Mouse (Mus musculus) CH12.LX (cell line): ENCODE data around the gene Cbr2. TPM values are rescaled to one million over a fixed set of nuclear protein-coding genes. Genes with fewer than 3 reads are reported as not detected.

ENCODE experiments used
- DNase-seq: peaks from one replicate; pipeline ENCODE4 v3.0.0-alpha.2; 2013; ENCODE audit errors: extremely low read depth
- H3K27ac ChIP-seq: 2 replicates; pipeline ENCODE4 v1.5.1; 2012; ENCODE audit warnings: low read depth, mild to moderate bottlenecking, control low read depth, moderate library complexity; ENCODE audit not compliant: insufficient read depth
- H3K27me3 ChIP-seq: replicated peaks from 2 replicates; pipeline ENCODE3; 2012; ENCODE audit warnings: inconsistent platforms
- H3K36me3 ChIP-seq, 2 experiments: replicated peaks in 1 of 2; 2 replicates each; pipeline versions ENCODE3 to v1.6.1; 2012; ENCODE audit warnings: inconsistent platforms in 1 of 2, low read length in 1 of 2, mild to moderate bottlenecking in 1 of 2, mixed read lengths in 1 of 2, moderate library complexity in 1 of 2; ENCODE audit not compliant: control insufficient read depth in 1 of 2, insufficient read depth in 1 of 2
- H3K4me1 ChIP-seq, 2 experiments: 2 replicates each; pipeline ENCODE4 v1.6.1; 2012; ENCODE audit warnings: inconsistent platforms in 1 of 2, moderate library complexity in 1 of 2; ENCODE audit not compliant: insufficient read depth in 2 of 2, control insufficient read depth in 1 of 2
- H3K4me2 ChIP-seq: 2 replicates; pipeline ENCODE4 v1.6.1; 2012; ENCODE audit warnings: low read depth, mild to moderate bottlenecking, control low read depth; ENCODE audit not compliant: poor library complexity, insufficient read depth, severe bottlenecking
- H3K4me3 ChIP-seq, 3 experiments: fragments of 150-350 bp in 1 of 3; sonication (generic) in 1 of 3; replicated peaks in 1 of 3; 2 replicates each; pipeline versions ENCODE3 to v1.5.1; 2011 to 2012; ENCODE audit warnings: low read depth in 2 of 3, low read length in 2 of 3, mild to moderate bottlenecking in 2 of 3, moderate library complexity in 2 of 3, control low read depth in 1 of 3, improper control_type of control experiment in 1 of 3, inconsistent platforms in 1 of 3, mixed read lengths in 1 of 3; ENCODE audit not compliant: poor library complexity in 1 of 3
- H3K79me2 ChIP-seq: replicated peaks from 2 replicates; pipeline ENCODE4 v1.6.1; 2012; ENCODE audit warnings: mild to moderate bottlenecking, moderate library complexity; ENCODE audit not compliant: control insufficient read depth, poor library complexity, insufficient read depth, severe bottlenecking; ENCODE audit errors: extremely low read depth
- H3K9ac ChIP-seq: 2 replicates; pipeline ENCODE4 v1.6.1; 2012; ENCODE audit warnings: low read depth, mild to moderate bottlenecking, control low read depth, moderate library complexity; ENCODE audit not compliant: insufficient read depth
- H3K9me3 ChIP-seq: replicated peaks from 2 replicates; pipeline ENCODE3; 2012; ENCODE audit warnings: low read length, inconsistent platforms, mixed read lengths
- CHD1 ChIP-seq: IDR thresholded peaks from 2 replicates; pipeline ENCODE4 v1.6.1; 2012; ENCODE audit warnings: low read depth, low read length, improper control_type of control experiment, inconsistent platforms
- CHD2 ChIP-seq: IDR thresholded peaks from 2 replicates; pipeline ENCODE4 v1.6.1; 2011; ENCODE audit warnings: low read length, improper control_type of control experiment
- CTCF ChIP-seq, 2 experiments: IDR thresholded peaks in 1 of 2; conservative IDR thresholded peaks in 1 of 2; 2 replicates each; pipeline ENCODE4 v1.5.1; 2011 to 2012; ENCODE audit warnings: low read depth in 2 of 2, low read length in 2 of 2, improper control_type of control experiment in 1 of 2, inconsistent platforms in 1 of 2, mild to moderate bottlenecking in 1 of 2, moderate library complexity in 1 of 2
- E2F4 ChIP-seq: IDR thresholded peaks from 2 replicates; pipeline ENCODE4 v1.6.1; 2011; ENCODE audit warnings: low read depth, low read length, improper control_type of control experiment; ENCODE audit not compliant: insufficient replicate concordance
- ELF1 ChIP-seq: IDR thresholded peaks from 2 replicates; pipeline ENCODE4 v1.6.1; 2014; ENCODE audit warnings: low read depth, mild to moderate bottlenecking, inconsistent platforms, low read length, improper control_type of control experiment
- EP300 ChIP-seq: IDR thresholded peaks from 2 replicates; pipeline ENCODE4 v1.6.1; 2011; ENCODE audit warnings: low read length, improper control_type of control experiment
- ETS1 ChIP-seq: conservative IDR thresholded peaks from 2 replicates; pipeline ENCODE4 v1.6.1; 2012; ENCODE audit warnings: low read depth, mild to moderate bottlenecking, inconsistent platforms, low read length, improper control_type of control experiment, moderate library complexity
- GABPA ChIP-seq: IDR thresholded peaks from 2 replicates; pipeline ENCODE4 v1.6.1; 2012; ENCODE audit warnings: low read depth, low read length, improper control_type of control experiment, inconsistent platforms; ENCODE audit not compliant: insufficient replicate concordance
- HCFC1 ChIP-seq: IDR thresholded peaks from 2 replicates; pipeline ENCODE4 v1.6.1; 2012; ENCODE audit warnings: low read depth, mild to moderate bottlenecking, inconsistent platforms, low read length, improper control_type of control experiment
- IRF4 ChIP-seq: IDR thresholded peaks from 2 replicates; pipeline ENCODE4 v1.6.1; 2014; ENCODE audit warnings: low read depth, mild to moderate bottlenecking, inconsistent platforms, low read length, improper control_type of control experiment
- JUN ChIP-seq: IDR thresholded peaks from 2 replicates; pipeline ENCODE4 v1.6.1; 2011; ENCODE audit warnings: low read depth, mild to moderate bottlenecking, low read length, improper control_type of control experiment, moderate library complexity; ENCODE audit not compliant: insufficient read depth
- JUND ChIP-seq: conservative IDR thresholded peaks from 2 replicates; pipeline ENCODE4 v1.6.1; 2011; ENCODE audit warnings: low read depth, low read length, improper control_type of control experiment
- KAT2A ChIP-seq: IDR thresholded peaks from 2 replicates; pipeline ENCODE4 v1.6.1; 2012; ENCODE audit warnings: low read length, improper control_type of control experiment, inconsistent platforms; ENCODE audit not compliant: insufficient replicate concordance
- MAFK ChIP-seq: IDR thresholded peaks from 2 replicates; pipeline ENCODE4 v1.6.1; 2011; ENCODE audit warnings: low read length, improper control_type of control experiment; ENCODE audit not compliant: insufficient replicate concordance
- MAX ChIP-seq: IDR thresholded peaks from 2 replicates; pipeline ENCODE4 v1.6.1; 2011; ENCODE audit warnings: low read length, improper control_type of control experiment
- MXI1 ChIP-seq: IDR thresholded peaks from 2 replicates; pipeline ENCODE4 v1.6.1; 2011; ENCODE audit warnings: mild to moderate bottlenecking, low read depth, low read length, improper control_type of control experiment
- MYC ChIP-seq: IDR thresholded peaks from 2 replicates; pipeline ENCODE4 v1.6.1; 2011; ENCODE audit warnings: low read depth, mild to moderate bottlenecking, improper control_type of control experiment, low read length
- NRF1 ChIP-seq: IDR thresholded peaks from 2 replicates; pipeline ENCODE4 v1.6.1; 2014; ENCODE audit warnings: low read depth, mild to moderate bottlenecking, inconsistent platforms, low read length, improper control_type of control experiment, moderate library complexity
- PAX5 ChIP-seq: IDR thresholded peaks from 2 replicates; pipeline ENCODE4 v1.6.1; 2012; ENCODE audit warnings: low read length, inconsistent platforms, mixed read lengths
- POLR2A ChIP-seq: IDR thresholded peaks from 2 replicates; pipeline ENCODE4 v1.6.1; 2011; ENCODE audit warnings: low read depth, mild to moderate bottlenecking, improper control_type of control experiment, low read length
- RCOR1 ChIP-seq: conservative IDR thresholded peaks from 2 replicates; pipeline ENCODE4 v1.6.1; 2012; ENCODE audit warnings: low read depth, mild to moderate bottlenecking, inconsistent platforms, low read length, improper control_type of control experiment
- SIN3A ChIP-seq: IDR thresholded peaks from 2 replicates; pipeline ENCODE4 v1.6.1; 2012; ENCODE audit warnings: low read length, improper control_type of control experiment, inconsistent platforms
- SMC3 ChIP-seq: IDR thresholded peaks from 2 replicates; pipeline ENCODE4 v1.6.1; 2011; ENCODE audit warnings: low read depth, low read length, improper control_type of control experiment
- UBTF ChIP-seq: IDR thresholded peaks from 2 replicates; pipeline ENCODE4 v1.6.1; 2012; ENCODE audit warnings: low read depth, mild to moderate bottlenecking, inconsistent platforms, low read length, improper control_type of control experiment, moderate library complexity
- USF1 ChIP-seq: IDR thresholded peaks from 2 replicates; pipeline ENCODE4 v1.6.1; 2014; ENCODE audit warnings: low read depth, mild to moderate bottlenecking, inconsistent platforms, low read length, improper control_type of control experiment
- USF2 ChIP-seq: conservative IDR thresholded peaks from 2 replicates; pipeline ENCODE4 v1.6.1; 2011; ENCODE audit warnings: low read depth, low read length, improper control_type of control experiment
- ZKSCAN1 ChIP-seq: IDR thresholded peaks from 2 replicates; pipeline ENCODE4 v1.6.1; 2012; ENCODE audit warnings: low read depth, inconsistent platforms, low read length, improper control_type of control experiment, borderline replicate concordance
- ZMIZ1 ChIP-seq: IDR thresholded peaks from 2 replicates; pipeline ENCODE4 v1.6.1; 2012; ENCODE audit warnings: low read depth, mild to moderate bottlenecking, inconsistent platforms, low read length, improper control_type of control experiment
- ZNF384 ChIP-seq: IDR thresholded peaks from 2 replicates; pipeline ENCODE4 v1.6.1; 2012; ENCODE audit warnings: low read depth, low read length, improper control_type of control experiment, inconsistent platforms
- dilution Hi-C: fragments of 300-500 bp; cut with MboI; formaldehyde crosslinking; loops from 2 replicates; pipeline ENCODE4 v1.14.3; 2020; ENCODE audit warnings: low sequenced_read_pairs; ENCODE audit not compliant: extremely low pct_unique_long_range_greater_than_20kb, extremely low pct_ligation_motif_present
- in situ Hi-C: fragments of 300-500 bp; cut with MboI; formaldehyde crosslinking; loops from 3 replicates; pipeline ENCODE4 v1.14.3; 2019; ENCODE audit warnings: low sequenced_read_pairs, low pct_ligation_motif_present, low pct_unique_long_range_greater_than_20kb, mixed read lengths
- polyA plus RNA-seq: library from polyadenylated mRNA; unstranded; fragments of >175 nt; gene quantifications from 2 replicates; pipeline ENCODE4 v1.2.1, GENCODE M21; 2012; ENCODE audit warnings: low read depth; ENCODE audit not compliant: insufficient read length
- total RNA-seq, 2 experiments: library from RNA; depleted of rRNA; stranded (reverse); fragments of 300-350 nt in 1 of 2; fragments of >200 nt in 1 of 2; gene quantifications; 2 replicates each; pipeline ENCODE4 v1.2.3; 2012 to 2014

Gene Cbr2
- total and polyA plus RNA-seq, 3 experiments, result 0.21 TPM; not detected in 2

GRCm38 (mm10) chr11:120707969-120708368 is 23.9 kb downstream of the Cbr2 start:
- dilution Hi-C loops, result no loop called here
- no peak overlapping the region for H3K27ac ChIP-seq

GRCm38 (mm10) chr11:120707225-120707624 is 24.7 kb downstream of the Cbr2 start:
- Histone ChIP-seq H3K27ac (no peak overlapping the region), H3K4me1 (peaks cover 14 to 35% of the 10 kb centered on the region in 2 experiments), H3K9me3 (no peaks in the 10 kb centered on the region), H3K27me3 (no peaks in the 10 kb centered on the region), H3K4me2 (no peak overlapping the region), H3K79me2 (no peaks in the 10 kb centered on the region), H3K9ac (no peak overlapping the region), H3K36me3 (peaks cover 43 to 89% of the 10 kb centered on the region in 2 experiments), H3K4me3 (no peak overlapping the region)
- in situ Hi-C loops (no loop called here), dilution Hi-C loops (no loop called here)
- DNase-seq, result no peak
- TF ChIP-seq USF2, result no peak
- no peak for TF ChIP-seq SMC3
- TF ChIP-seq E2F4, result no peak
- no peak for TF ChIP-seq ZNF384
- TF ChIP-seq POLR2A, result no peak
- no peak for TF ChIP-seq SIN3A
- TF ChIP-seq USF1, result no peak
- no peak for TF ChIP-seq KAT2A
- TF ChIP-seq MXI1, result no peak
- TF ChIP-seq MYC, result no peak
- TF ChIP-seq EP300, result no peak
- TF ChIP-seq ZKSCAN1, result no peak
- TF ChIP-seq CHD2, result no peak
- no peak for TF ChIP-seq ZMIZ1
- no peak for TF ChIP-seq ELF1
- no peak for TF ChIP-seq RCOR1
- TF ChIP-seq CHD1, result no peak

More at GRCm38 (mm10) chr11:120707969-120708368, 23.9 kb downstream of the Cbr2 start:
- Histone ChIP-seq H3K9ac (no peak overlapping the region), H3K36me3 (peaks cover 39 to 88% of the 10 kb centered on the region in 2 experiments), H3K79me2 (no peaks in the 10 kb centered on the region), H3K4me1 (peaks cover 17 to 43% of the 10 kb centered on the region in 2 experiments), H3K4me2 (0 out of 2 replicates have a peak overlapping the region, but pooled peaks have one; percentile 1), H3K4me3 (no peak overlapping the region), H3K27me3 (no peaks in the 10 kb centered on the region), H3K9me3 (no peaks in the 10 kb centered on the region)
- in situ Hi-C loops, result no loop called here
- TF ChIP-seq JUN (no peak), ZKSCAN1 (no peak), MYC (no peak), JUND (no peak), CTCF (conservative IDR thresholded peaks at IDR 0.05 in 1 of 2, IDR thresholded peaks at IDR 0.05 in 1 of 2; ENCODE audit: low read depth in 2 of 2, low read length in 2 of 2) (no peak), SIN3A (no peak), PAX5 (no peak), ETS1 (no peak), UBTF (no peak), MAX (no peak), GABPA (no peak), RCOR1 (no peak), HCFC1 (no peak), ZMIZ1 (no peak), MXI1 (no peak), IRF4 (no peak), ZNF384 (no peak), NRF1 (no peak), MAFK (no peak)
- no peak for DNase-seq
